Mouse (Mus musculus): ENCODE results near the gene Sirt4. TPM values are rescaled to one million over a fixed set of nuclear protein-coding genes. Genes with fewer than 3 reads are reported as not detected.
"Not testable (repeated sequence)": the region's sequence is repeated elsewhere in the genome, so short reads cannot be mapped to it uniquely, and the experiment has no call there.

Sirt4 gene
- total RNA-seq, 2 experiments from 2014 or later: 19.7 to 51.7 TPM

- intact Hi-C loops (cut with DNase I): no loop called here
- no peak for DNase-seq (ENCODE audit: low spot score in 2 of 2)
These were observed 12.5 kb upstream of the Sirt4 start for GRCm38 (mm10) chr5:115497033-115497432.

GRCm38 (mm10) chr5:115495618-115496017 lies 11.1 kb upstream of the Sirt4 start:
- intact Hi-C loops (cut with DNase I): not testable (repeated sequence)

GRCm38 (mm10) chr5:115493441-115493840 lies 8.9 kb upstream of the Sirt4 start:
- intact Hi-C loops (cut with DNase I): no loop called here
- no peak for DNase-seq (ENCODE audit: low spot score in 2 of 2)

More at GRCm38 (mm10) chr5:115495618-115496017, 11.1 kb upstream of the Sirt4 start:
- DNase-seq (ENCODE audit: low spot score in 2 of 2): not testable (repeated sequence)

DNA sequence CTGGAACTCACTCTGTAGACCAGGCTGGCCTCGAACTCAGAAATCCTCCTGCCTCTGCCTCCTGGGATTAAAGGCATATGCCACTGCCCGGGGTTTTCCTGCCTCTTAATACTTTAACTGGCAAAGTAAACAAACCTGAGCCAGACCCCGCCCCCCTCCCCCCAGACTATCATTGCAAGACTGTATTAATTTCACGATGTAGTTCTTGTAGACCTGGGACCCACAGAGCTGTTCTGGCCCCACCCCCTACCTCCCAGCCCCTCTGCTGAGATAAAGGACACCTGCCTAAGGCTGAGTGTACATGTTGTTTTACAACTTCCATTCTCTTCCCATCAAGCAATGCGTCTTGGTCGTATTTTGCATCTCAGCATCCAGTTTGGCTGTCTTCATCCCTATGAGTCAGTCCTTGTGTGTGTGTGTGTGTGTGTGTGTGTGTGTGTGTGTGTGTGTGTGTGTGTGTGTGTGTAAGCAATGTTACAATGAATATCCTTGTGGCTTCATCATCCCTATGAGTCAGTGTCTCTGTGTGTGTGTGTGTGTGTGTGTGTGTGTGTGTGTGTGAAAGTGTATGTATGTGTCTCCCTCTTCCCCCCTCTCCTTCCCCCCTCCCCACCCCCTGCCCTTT lies 8.3 kb upstream of the Sirt4 start:
- DNase-seq (ENCODE audit: low spot score in 2 of 2): no peak
- intact Hi-C loops (cut with DNase I): no loop called here

GRCm38 (mm10) chr5:115491771-115492322 lies 7.3 kb upstream of the Sirt4 start:
- intact Hi-C loops (cut with DNase I): no loop called here
- peak; percentile 43 for DNase-seq (ENCODE audit: low spot score in 2 of 2)

DNA sequence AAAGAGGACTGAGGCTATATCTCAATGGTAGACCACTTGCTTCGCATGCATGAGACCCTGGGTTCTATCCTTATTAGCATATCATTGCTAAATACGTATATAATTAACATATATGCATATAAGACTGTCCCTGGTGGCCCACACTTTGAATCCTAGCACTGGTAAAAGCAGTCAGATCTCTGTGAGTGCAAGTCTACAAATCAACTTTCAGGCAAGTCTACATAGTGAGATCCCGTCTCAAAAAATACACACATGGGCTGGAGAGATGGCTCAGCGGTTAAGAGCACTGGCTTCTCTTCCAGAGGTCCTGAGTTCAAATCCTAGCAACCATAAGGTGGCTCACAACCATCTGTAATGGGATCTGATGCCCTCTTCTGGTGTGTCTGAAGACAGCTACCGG lies 6.6 kb upstream of the Sirt4 start:
- DNase-seq (ENCODE audit: low spot score in 2 of 2): no peak
- intact Hi-C loops (cut with DNase I): no loop called here

- DNase-seq (ENCODE audit: low spot score in 2 of 2): no peak
- intact Hi-C loops (cut with DNase I): no loop called here
These were observed 6.1 kb upstream of the Sirt4 start for GRCm38 (mm10) chr5:115490638-115491000.

GRCm38 (mm10) chr5:115489699-115490637 lies 5.4 kb upstream of the Sirt4 start:
- peak; percentile 88 to 89 for DNase-seq (ENCODE audit: low spot score in 2 of 2)

GRCm38 (mm10) chr5:115488841-115489698 lies 4.5 kb upstream of the Sirt4 start:
- peak; percentile 78 to 84 for DNase-seq (ENCODE audit: low spot score in 2 of 2)
- intact Hi-C loops (cut with DNase I): no loop called here

More at GRCm38 (mm10) chr5:115489699-115490637, 5.4 kb upstream of the Sirt4 start:
- intact Hi-C loops (cut with DNase I): no loop called here

DNA sequence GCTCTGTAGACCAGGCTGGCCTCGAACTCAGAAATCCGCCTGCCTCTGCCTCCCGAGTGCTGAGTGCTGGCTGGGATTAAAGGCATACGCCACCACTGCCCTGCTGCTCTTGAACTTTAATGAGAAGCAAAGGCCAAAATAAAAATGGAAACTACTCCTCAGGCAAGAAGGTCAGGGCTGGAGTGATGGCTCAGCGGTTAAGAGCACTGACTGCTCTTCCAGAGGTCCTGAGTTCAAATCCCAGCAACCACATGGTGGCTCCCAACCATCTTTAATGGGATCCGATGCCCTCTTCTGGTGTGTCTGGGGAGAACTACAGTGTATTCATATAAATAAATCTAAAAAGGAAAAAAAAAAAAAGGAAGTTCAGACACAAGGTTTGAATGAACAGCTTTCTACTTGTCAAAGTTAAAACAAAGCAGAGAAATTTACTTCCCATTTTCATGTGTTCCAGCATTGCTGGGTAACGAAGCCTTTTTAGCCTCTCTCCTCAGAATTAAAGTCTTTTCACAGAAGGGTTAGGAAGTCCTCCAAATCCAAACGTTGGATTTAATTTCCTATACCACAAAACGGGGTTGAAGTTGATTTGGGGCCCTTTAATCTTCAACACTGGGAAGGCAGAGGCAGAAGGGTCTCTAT lies 3.5 kb upstream of the Sirt4 start:
- DNase-seq (ENCODE audit: low spot score in 2 of 2): no peak
- intact Hi-C loops (cut with DNase I): no loop called here

- no peak for DNase-seq (ENCODE audit: low spot score in 2 of 2)
- intact Hi-C loops (cut with DNase I): no loop called here
These were observed 2.8 kb upstream of the Sirt4 start for GRCm38 (mm10) chr5:115487353-115487752.

DNA sequence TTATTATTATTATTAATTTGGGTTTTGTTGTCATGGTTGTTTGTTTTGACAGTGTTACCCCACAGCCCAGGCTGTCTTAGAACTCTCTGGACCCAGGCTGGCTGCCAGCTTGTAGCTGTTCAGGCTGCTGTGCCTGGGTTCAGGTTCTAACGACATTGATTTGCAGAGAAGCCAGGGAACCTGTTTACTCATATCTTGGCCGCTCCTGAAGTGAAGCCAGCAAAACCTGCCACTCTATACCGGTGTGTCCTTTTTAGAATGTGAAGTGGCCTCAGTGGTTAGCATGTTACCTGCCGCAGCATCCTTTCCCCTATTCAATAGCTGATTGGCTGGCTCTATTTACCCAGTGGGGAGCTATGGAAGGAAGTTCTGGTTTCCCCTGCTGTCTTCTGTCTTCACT lies 2.2 kb upstream of the Sirt4 start:
- no peak for DNase-seq (ENCODE audit: low spot score in 2 of 2)
- intact Hi-C loops (cut with DNase I): no loop called here

- DNase-seq (ENCODE audit: low spot score in 2 of 2): no peak
- intact Hi-C loops (cut with DNase I): no loop called here
These were observed 1.1 kb upstream of the Sirt4 start for GRCm38 (mm10) chr5:115485489-115486205.

DNA sequence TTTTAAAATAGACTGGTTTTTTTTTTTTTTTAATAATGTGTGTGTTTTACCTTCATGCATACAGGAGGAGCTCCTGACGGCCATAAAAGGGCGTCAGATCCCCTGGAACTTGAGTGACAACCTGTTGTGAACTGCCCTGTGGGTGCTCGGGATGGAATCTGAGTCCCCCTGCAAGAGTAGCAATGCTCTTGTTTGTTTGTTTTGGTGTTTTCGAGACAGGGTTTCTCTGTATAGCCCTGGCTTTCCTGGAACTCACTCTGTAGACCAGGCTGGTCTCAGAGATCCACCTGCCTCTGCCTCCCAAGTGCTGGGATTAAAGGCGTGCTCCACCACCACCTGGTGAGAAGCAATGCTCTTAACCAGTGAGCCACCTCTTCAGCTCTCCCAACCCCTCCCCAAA lies 471 bp upstream of the Sirt4 start:
- no peak for DNase-seq (ENCODE audit: low spot score in 2 of 2)
- intact Hi-C loops (cut with DNase I): no loop called here

- DNase-seq (ENCODE audit: low spot score in 2 of 2): no peak
These were observed 1.1 kb downstream of the Sirt4 start for GRCm38 (mm10) chr5:115483385-115483784.

DNA sequence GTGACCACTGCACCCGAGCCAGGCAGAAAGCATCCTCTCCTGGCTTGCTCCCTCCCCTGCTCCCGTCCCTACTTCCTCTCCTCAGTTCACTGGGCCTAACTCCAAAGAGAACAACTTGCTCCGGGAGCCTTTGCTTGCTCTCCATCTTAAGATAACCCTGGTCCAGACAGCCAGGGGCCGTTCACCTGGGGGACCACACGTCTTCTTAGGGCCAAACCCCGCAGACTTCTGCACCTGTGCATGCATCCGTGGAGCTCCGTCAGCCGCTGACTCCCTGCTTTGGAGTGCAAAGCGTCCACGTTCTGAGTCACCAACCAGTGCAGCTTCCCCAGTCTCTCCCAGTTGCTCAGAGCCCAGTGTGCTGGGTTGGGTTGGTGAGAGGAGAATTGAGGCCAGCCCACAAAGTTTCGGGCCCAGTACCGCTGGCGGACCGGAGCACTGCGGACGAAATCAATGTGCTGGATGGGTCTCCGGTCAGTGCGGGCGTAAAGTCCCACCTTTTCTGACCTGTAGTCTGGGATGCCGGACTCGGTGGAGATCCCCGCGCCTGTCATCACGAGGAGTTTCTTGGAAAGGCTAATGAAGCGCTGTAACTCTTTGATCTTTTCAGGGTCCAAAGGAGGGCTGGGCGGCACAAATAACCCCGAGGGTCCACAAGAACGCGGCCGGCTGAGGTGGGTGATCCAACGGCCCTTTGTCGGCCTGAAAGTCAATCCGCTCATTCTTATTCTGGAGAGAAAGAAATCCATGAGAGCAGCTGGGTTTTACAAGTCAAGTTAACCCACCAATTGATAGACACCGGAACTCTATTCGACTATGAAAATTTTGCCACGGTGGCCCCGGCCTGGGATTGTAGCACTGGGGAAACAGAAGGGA lies 1.9 kb downstream of the Sirt4 start:
- no peak for DNase-seq (ENCODE audit: low spot score in 2 of 2)
- intact Hi-C loops (cut with DNase I): no loop called here

More at GRCm38 (mm10) chr5:115483385-115483784, 1.1 kb downstream of the Sirt4 start:
- intact Hi-C loops (cut with DNase I): no loop called here

DNA sequence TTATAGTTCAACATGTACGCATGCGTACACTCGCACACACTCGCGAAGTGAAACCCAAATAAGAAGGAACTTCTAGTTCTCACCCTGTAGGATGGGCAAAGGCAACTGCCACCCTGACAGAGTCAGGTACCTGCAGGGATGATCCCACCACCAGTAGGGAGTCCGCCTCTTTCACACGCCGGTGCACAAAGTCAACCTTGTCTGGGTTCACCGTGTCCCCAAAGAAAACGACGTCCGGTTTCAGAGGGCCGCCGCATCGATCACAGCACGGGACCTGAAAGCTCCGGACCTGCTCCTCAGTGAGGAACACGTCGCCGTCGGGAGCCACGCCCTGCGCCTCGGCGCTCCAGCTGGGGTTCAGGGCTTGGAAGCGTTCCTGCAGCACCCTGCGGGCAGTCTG lies 4.4 kb downstream of the Sirt4 start:
- intact Hi-C loops (cut with DNase I): no loop called here
- DNase-seq (ENCODE audit: low spot score in 2 of 2): no peak

DNA sequence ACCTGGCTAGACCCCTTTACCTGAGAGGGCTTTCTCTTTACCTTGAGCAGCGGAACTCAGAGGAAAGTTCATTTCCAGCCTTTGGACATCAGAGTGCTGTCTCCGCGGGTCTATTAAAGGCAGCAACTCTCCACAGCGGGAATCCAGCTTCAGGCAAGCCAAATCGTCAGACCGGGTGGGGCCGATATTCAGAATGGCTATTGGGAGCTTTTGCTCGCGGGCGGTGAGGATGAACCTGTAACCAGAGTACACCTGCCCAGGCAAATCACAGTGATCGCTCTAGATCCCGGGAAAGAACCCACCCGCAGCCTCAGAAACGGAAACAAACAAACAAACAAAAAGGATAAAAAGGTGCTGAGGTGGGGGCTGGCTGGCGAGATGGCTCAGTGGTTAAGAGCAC lies 5.0 kb downstream of the Sirt4 start:
- intact Hi-C loops (cut with DNase I): no loop called here
- no peak for DNase-seq (ENCODE audit: low spot score in 2 of 2)
